Mouse (Mus musculus): Measurements from ENCODE around the gene Scg5. TPM values are rescaled to one million over a fixed set of nuclear protein-coding genes. Genes with fewer than 3 reads are reported as not detected.

Scg5 gene
- polyA plus RNA-seq, 1 experiment from 2014 or later = 49.4 TPM

DNA sequence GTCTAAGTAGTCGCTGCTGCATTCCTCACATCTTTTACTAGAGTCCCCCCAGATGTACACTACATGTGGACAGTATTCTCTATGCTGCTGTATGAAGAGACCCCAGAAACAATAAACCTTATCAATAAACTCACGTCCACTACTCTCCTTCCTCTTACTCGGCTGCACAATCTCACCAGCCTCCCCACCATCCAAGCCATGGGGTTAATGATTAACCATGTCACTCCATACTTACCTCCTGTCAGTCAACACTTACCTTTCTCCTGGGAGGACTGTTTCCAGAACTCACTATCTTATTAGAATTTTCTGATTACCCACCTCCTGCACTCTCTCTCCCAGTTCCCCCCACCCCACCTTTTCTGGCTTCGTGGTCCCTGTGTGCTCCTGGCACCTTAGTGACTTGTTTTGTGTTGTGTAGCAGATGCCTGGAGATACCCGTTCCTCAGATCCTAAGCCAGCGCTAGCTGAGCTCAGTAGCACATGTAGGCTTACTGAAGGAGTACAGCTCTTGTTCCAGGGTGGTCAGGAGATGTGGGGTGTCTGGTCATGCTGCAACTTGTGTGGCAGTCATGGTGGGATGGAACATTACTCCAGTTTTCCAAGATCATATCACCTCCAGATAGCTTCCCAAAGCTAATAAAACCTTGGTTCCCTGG lies 54.6 kb downstream of the Scg5 start:
- H3K9me3 ChIP-seq (ENCODE audit: control insufficient read depth, low read length) = no peaks in the 10 kb centered on the region
- H3K4me3 ChIP-seq (ENCODE audit: low read depth, low read length) = no peak overlapping the region
- H3K36me3 ChIP-seq (ENCODE audit: control insufficient read depth, insufficient read depth, low read length) = no peaks in the 10 kb centered on the region
- ATAC-seq (ENCODE audit: insufficient read depth, low FRiP score, low TSS enrichment) = no peak
- no peak overlapping the region for H3K4me2 ChIP-seq (ENCODE audit: low read depth)
- H3K9ac ChIP-seq (ENCODE audit: low read length) = no peak overlapping the region
- no peak overlapping the region for H3K27ac ChIP-seq (ENCODE audit: low read depth, low read length)
- no peak for DNase-seq (ENCODE audit: low spot score)
- no peaks in the 10 kb centered on the region for H3K4me1 ChIP-seq (ENCODE audit: control insufficient read depth, insufficient read depth, low read length)
- WGBS = 73% methylated on average over 6 of the region's 6 CpGs
- no peaks in the 10 kb centered on the region for H3K27me3 ChIP-seq (ENCODE audit: control insufficient read depth, insufficient read depth, low read length)

DNA sequence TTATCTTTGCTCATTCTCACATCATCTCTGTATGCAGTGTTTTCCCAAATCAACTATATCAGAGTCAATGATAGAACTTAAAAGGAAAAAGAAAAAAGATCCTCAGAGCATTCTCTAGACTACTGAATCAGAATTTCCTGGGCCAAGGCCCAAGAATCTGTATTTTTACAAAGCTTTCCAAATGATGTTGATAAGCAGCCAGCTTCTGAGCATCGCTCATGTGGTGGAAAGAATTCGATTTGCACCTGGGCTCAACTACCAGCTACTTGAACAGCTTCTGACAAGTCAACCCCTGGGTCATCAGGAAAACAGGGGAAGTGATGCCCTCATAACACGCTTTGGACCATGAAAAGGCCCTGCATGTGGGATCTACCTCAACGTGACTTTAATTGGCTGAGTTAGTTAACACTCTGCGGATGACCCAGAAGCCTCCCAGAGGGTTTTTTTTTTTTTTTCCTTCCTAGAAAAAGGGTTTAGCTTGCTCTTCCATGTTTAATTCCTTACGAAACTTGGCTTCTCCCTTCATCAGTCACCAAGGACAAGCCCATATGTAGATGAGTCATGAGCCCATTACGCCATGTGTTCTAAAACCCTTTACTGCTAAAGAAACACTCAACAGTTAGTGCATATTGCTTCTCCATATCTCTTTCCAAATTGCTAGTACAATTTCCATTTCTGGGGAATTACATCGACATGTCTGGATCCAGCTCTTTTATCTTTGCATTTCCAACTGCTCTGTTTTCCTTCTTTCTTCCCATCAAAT lies 60.2 kb downstream of the Scg5 start:
- WGBS = 88% methylated on average over 8 of the region's 8 CpGs
- no peak for DNase-seq (ENCODE audit: low spot score)

DNA sequence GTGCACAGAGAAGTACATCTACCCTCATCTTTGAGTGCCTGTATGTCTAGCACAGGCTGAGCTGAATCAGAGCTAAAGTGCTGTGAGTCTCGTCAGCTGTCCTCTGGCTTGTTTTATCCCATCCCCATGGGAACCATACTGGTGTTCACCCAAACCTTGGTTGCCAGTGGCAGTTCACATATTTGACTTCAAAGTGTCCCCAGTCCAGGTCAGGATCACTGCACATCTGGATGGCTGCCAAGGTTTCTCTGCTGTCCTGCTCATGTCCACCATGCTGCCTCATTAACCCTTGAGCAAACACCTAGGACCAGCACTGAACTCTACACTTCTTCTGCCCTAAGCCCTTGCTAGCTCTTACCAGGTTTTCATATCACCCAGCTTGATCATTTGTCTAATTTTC lies 63.0 kb downstream of the Scg5 start:
- H3K4me2 ChIP-seq (ENCODE audit: low read depth) = no peak overlapping the region
- WGBS = 83% methylated on average over 1 of the region's 1 CpGs
- no peak for ATAC-seq (ENCODE audit: insufficient read depth, low FRiP score, low TSS enrichment)
- H3K36me3 ChIP-seq (ENCODE audit: control insufficient read depth, insufficient read depth, low read length) = no peaks in the 10 kb centered on the region
- no peak overlapping the region for H3K27ac ChIP-seq (ENCODE audit: low read depth, low read length)
- H3K9me3 ChIP-seq (ENCODE audit: control insufficient read depth, low read length) = no peaks in the 10 kb centered on the region
- no peak for DNase-seq (ENCODE audit: low spot score)
- H3K4me3 ChIP-seq (ENCODE audit: low read depth, low read length) = no peak overlapping the region
- H3K4me1 ChIP-seq (ENCODE audit: control insufficient read depth, insufficient read depth, low read length) = no peaks in the 10 kb centered on the region
- H3K9ac ChIP-seq (ENCODE audit: low read length) = no peak overlapping the region
- H3K27me3 ChIP-seq (ENCODE audit: control insufficient read depth, insufficient read depth, low read length) = no peaks in the 10 kb centered on the region

More for the DNA sequence above, 60.2 kb downstream of the Scg5 start:
- H3K4me2 ChIP-seq (ENCODE audit: low read depth) = no peak overlapping the region
- H3K4me1 ChIP-seq (ENCODE audit: control insufficient read depth, insufficient read depth, low read length) = no peaks in the 10 kb centered on the region
- H3K4me3 ChIP-seq (ENCODE audit: low read depth, low read length) = no peak overlapping the region
- H3K27me3 ChIP-seq (ENCODE audit: control insufficient read depth, insufficient read depth, low read length) = no peaks in the 10 kb centered on the region
- no peak for ATAC-seq (ENCODE audit: insufficient read depth, low FRiP score, low TSS enrichment)
- H3K27ac ChIP-seq (ENCODE audit: low read depth, low read length) = no peak overlapping the region
- no peaks in the 10 kb centered on the region for H3K36me3 ChIP-seq (ENCODE audit: control insufficient read depth, insufficient read depth, low read length)
- H3K9me3 ChIP-seq (ENCODE audit: control insufficient read depth, low read length) = no peaks in the 10 kb centered on the region
- no peak overlapping the region for H3K9ac ChIP-seq (ENCODE audit: low read length)

DNA sequence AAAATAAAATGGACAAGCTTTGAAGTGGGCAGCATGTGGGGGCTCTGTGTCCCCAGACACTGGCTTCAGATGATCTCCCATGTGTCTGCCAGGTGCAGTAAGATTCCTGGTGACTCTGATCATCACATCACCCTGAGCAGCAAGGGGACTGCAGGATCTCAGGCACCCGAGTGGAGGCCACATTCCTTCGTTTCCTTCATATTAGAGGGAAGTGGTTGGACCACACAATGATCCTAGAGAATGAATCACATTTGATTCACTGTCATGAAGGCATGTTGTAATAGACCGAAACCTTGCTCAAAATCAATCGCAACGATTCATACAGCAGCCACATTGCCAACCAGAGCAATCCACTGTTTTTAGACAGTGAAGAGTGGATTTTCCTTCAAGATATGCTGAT lies 64.0 kb downstream of the Scg5 start:
- WGBS = 82% methylated on average over 5 of the region's 5 CpGs
- Histone ChIP-seq H3K27ac (ENCODE audit: low read depth, low read length) (no peak overlapping the region), H3K27me3 (ENCODE audit: control insufficient read depth, insufficient read depth, low read length) (peaks cover 3% of the 10 kb centered on the region; the same call in 1 of the 2 replicates), H3K4me3 (ENCODE audit: low read depth, low read length) (no peak overlapping the region), H3K9me3 (ENCODE audit: control insufficient read depth, low read length) (no peaks in the 10 kb centered on the region), H3K36me3 (ENCODE audit: control insufficient read depth, insufficient read depth, low read length) (no peaks in the 10 kb centered on the region), H3K9ac (ENCODE audit: low read length) (no peak overlapping the region), H3K4me2 (ENCODE audit: low read depth) (no peak overlapping the region), H3K4me1 (ENCODE audit: control insufficient read depth, insufficient read depth, low read length) (no peaks in the 10 kb centered on the region)
- DNase-seq (ENCODE audit: low spot score) = no peak
- ATAC-seq (ENCODE audit: insufficient read depth, low FRiP score, low TSS enrichment) = no peak

DNA sequence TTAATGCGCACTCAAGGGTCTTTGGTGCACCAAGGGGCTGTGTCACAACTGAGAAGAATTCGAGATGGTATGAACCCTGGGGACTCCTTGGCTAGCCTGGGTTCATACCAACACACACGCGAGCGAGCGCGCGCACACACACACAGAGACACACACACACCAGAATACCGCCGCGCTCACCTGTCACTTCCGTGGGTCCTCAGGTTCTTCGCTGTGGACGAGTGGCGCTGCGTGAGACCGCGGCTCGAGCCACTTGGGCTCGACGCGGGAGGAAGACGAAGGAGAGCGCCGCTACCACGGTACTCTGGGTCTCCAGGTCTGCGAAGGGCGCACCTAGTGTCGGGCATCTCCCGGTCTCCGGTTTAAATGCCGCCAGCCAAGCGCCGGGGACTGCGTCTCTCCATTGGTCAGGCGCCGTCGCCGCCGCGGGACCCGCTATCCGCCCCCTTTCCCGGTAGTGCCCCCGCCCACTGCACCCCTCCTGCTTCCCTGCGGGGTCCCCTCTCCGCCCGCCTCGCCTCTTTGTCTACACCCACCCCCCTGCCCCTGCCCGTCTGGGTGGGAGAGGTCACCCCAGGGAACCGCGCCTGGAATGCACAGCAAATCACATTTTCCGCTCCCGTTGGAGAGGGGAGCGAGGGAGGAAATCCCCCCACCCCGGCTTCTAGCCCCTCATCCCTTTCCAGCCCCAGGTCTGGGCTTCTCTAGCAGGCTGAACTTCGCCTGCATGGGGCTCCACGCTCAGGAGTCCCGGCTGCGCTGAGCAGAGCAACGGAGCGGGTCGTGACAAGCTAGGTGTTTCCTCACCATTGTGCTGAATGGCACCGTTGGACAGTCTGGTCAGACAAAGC lies 70.4 kb downstream of the Scg5 start, which contains the start of gene Grem1:
TSS of gene Grem1 (minus strand) at position 336 of the 851 bp plus-strand sequence.
- H3K4me2 ChIP-seq (ENCODE audit: low read depth) = peak within 1 kb of the TSS; percentile 98
- peak; percentile 46 for ATAC-seq (ENCODE audit: insufficient read depth, low FRiP score, low TSS enrichment)
- H3K36me3 ChIP-seq (ENCODE audit: control insufficient read depth, insufficient read depth, low read length) = no peaks in the 10 kb centered on the region
- no peaks in the 10 kb centered on the region for H3K9me3 ChIP-seq (ENCODE audit: control insufficient read depth, low read length)
- peak within 1 kb of the TSS; percentile 57 for H3K4me3 ChIP-seq (ENCODE audit: low read depth, low read length)
- H3K27ac ChIP-seq (ENCODE audit: low read depth, low read length) = no peak within 1 kb of the TSS
- peaks cover 36% of the 10 kb centered on the region for H3K27me3 ChIP-seq (ENCODE audit: control insufficient read depth, insufficient read depth, low read length)
- peak within 1 kb of the TSS; percentile 56 for H3K9ac ChIP-seq (ENCODE audit: low read length)
- WGBS = under 1% methylated on average over 59 of the region's 64 CpGs
- no peaks in the 10 kb centered on the region for H3K4me1 ChIP-seq (ENCODE audit: control insufficient read depth, insufficient read depth, low read length)
- peak; percentile 60 for DNase-seq (ENCODE audit: low spot score)

DNA sequence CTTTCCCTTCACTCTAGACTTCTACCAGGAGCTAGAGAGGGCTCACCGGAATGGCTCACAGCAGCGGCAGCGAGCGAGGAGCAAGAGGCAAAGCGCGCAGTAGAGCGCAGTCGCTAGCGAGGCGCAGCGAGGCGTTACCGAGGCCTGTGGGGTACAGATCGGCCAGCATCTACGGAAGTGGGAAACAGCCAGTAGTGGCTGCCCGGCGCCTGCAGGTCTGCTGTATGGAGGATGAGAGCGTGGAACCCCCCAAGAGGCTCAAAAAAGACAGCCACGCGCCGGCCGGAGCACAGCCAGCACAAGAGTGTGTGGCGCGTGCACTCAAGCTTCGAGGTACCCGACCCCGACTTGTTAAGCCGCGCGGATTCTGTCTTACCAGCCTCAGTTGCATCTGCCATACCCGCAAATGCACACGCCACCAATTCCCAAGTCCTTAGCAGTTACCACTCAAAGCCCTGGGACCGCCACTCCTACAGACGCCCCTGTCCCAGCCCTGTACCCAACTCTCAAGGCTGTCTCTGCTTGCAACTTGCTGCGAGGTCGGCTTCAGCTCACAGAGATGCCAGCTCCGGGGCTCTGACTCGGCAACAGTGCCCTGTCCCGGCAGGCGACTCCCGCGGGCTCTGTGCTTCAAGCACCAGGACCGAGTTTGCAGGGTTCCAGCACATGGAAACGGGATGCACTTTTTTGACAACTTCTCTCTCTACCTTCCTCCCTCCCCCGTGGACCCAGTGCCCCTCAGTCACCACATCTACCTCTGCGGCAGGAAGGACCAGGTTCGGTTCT lies 71.2 kb downstream of the Scg5 start:
- WGBS = under 1% methylated on average over 46 of the region's 47 CpGs
- Histone ChIP-seq H3K4me2 (ENCODE audit: low read depth) (peak overlapping the region; percentile 98), H3K36me3 (ENCODE audit: control insufficient read depth, insufficient read depth, low read length) (no peaks in the 10 kb centered on the region), H3K27me3 (ENCODE audit: control insufficient read depth, insufficient read depth, low read length) (peaks cover 36% of the 10 kb centered on the region), H3K9me3 (ENCODE audit: control insufficient read depth, low read length) (no peaks in the 10 kb centered on the region), H3K4me1 (ENCODE audit: control insufficient read depth, insufficient read depth, low read length) (no peaks in the 10 kb centered on the region), H3K4me3 (ENCODE audit: low read depth, low read length) (peak overlapping the region; percentile 57), H3K9ac (ENCODE audit: low read length) (0 out of 2 replicates have a peak overlapping the region, but pooled peaks have one; percentile 1), H3K27ac (ENCODE audit: low read depth, low read length) (no peak overlapping the region)
- DNase-seq (ENCODE audit: low spot score) (peak; percentile 63), ATAC-seq (ENCODE audit: insufficient read depth, low FRiP score, low TSS enrichment) (peak; percentile 45)

DNA sequence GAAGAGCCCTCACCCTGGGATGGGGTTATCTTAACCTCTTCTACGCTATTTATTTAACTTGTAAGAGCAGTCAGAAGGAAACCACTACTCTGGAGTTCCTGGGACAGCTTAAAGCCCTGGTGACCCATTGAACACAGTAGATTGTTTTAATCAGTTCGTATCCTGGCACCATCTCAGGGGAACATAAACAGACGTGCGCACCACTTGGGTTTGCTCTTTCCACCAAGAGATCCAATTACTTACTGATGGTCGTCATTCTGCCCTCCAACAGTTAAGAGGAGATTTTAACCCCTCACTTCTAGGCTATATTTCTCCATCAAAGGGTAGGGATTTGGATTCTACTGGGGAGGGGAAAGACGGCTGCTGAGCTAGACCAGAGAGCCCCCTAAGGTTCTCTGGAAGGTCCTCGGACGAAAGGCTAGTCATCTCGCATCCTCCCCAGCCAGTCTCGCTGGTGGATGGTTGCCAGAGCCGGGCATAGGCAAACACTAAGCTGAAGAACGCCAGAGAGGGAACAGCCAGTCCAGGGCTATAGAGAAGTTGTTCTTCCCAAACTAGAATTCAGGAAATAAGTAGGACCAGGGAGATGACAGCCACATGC lies 71.9 kb downstream of the Scg5 start:
- ATAC-seq (ENCODE audit: insufficient read depth, low FRiP score, low TSS enrichment) (no peak), DNase-seq (ENCODE audit: low spot score) (no peak)
- Histone ChIP-seq H3K4me3 (ENCODE audit: low read depth, low read length) (peak overlapping the region; percentile 57), H3K27ac (ENCODE audit: low read depth, low read length) (no peak overlapping the region), H3K4me2 (ENCODE audit: low read depth) (peak overlapping the region; percentile 98), H3K36me3 (ENCODE audit: control insufficient read depth, insufficient read depth, low read length) (no peaks in the 10 kb centered on the region), H3K9ac (ENCODE audit: low read length) (0 out of 2 replicates have a peak overlapping the region, but pooled peaks have one; percentile 1), H3K4me1 (ENCODE audit: control insufficient read depth, insufficient read depth, low read length) (no peaks in the 10 kb centered on the region), H3K9me3 (ENCODE audit: control insufficient read depth, low read length) (no peaks in the 10 kb centered on the region), H3K27me3 (ENCODE audit: control insufficient read depth, insufficient read depth, low read length) (peaks cover 36% of the 10 kb centered on the region)
- WGBS = 3% methylated on average over 12 of the region's 12 CpGs

DNA sequence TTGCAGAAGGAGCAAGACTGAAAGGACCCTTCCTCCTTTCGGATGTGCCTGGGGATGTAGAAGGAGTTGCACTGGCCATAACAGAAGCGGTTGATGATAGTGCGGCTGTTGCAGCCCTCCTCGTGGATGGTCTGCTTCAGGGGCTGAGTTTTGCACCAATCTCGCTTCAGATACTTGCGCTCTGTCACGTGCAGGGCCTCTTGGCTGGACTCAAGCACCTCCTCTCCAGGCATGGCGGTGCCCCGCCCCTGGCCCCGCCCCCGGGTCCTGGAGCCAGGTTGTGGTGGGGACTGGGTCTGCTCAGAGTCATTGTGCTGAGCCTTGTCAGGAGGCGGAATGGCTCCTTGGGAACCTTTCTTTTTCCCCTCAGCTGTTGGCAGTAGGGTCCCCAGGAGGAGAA lies 79.2 kb downstream of the Scg5 start:
- Histone ChIP-seq H3K4me2 (ENCODE audit: low read depth) (no peak overlapping the region), H3K4me1 (ENCODE audit: control insufficient read depth, insufficient read depth, low read length) (no peaks in the 10 kb centered on the region), H3K36me3 (ENCODE audit: control insufficient read depth, insufficient read depth, low read length) (no peaks in the 10 kb centered on the region), H3K9me3 (ENCODE audit: control insufficient read depth, low read length) (no peaks in the 10 kb centered on the region), H3K27me3 (ENCODE audit: control insufficient read depth, insufficient read depth, low read length) (0 out of 2 replicates have a peak, but pooled peaks cover 2% of the 10 kb centered on the region), H3K4me3 (ENCODE audit: low read depth, low read length) (no peak overlapping the region), H3K27ac (ENCODE audit: low read depth, low read length) (no peak overlapping the region), H3K9ac (ENCODE audit: low read length) (no peak overlapping the region)
- DNase-seq (ENCODE audit: low spot score) (no peak), ATAC-seq (ENCODE audit: insufficient read depth, low FRiP score, low TSS enrichment) (no peak)
- 83% methylated on average over 12 of the region's 12 CpGs for WGBS

Measured in neural tube, embryonic 11.5 days (tissue).